Mouse (Mus musculus) megakaryocyte progenitor cell, adult 5-6 weeks (primary cell): ENCODE results near the gene Otub2. TPM values are rescaled to one million over a fixed set of nuclear protein-coding genes. Genes with fewer than 3 reads are reported as not detected.

Experiments
- ATAC-seq: replicated peaks from 2 replicates; pipeline ENCODE4 v1.8.0; 2016; ENCODE audit warnings: mild to moderate bottlenecking, moderate TSS enrichment, inconsistent platforms; ENCODE audit not compliant: poor library complexity
- total RNA-seq, 2 experiments: library from RNA; stranded (forward) in 1 of 2; stranded (reverse) in 1 of 2; fragments of 157-497, 149-512 nt in 1 of 2; fragments of 200-1000 nt in 1 of 2; gene quantifications; 2 replicates each; pipeline versions ENCODE4 v1.2.3 to v1.2.4; 2015 to 2017

The Otub2 gene
- total RNA-seq, 2 experiments from 2014 or later, result 0.54 to 3.0 TPM

GRCm38 (mm10) chr12:103370861-103371260 is 17.6 kb upstream of the Otub2 start:
- no peak for ATAC-seq

GRCm38 (mm10) chr12:103371711-103372110 is 16.8 kb upstream of the Otub2 start:
- ATAC-seq, result peak; percentile 61

GRCm38 (mm10) chr12:103373530-103374236 is 14.8 kb upstream of the Otub2 start:
- ATAC-seq, result peak; percentile 67

DNA sequence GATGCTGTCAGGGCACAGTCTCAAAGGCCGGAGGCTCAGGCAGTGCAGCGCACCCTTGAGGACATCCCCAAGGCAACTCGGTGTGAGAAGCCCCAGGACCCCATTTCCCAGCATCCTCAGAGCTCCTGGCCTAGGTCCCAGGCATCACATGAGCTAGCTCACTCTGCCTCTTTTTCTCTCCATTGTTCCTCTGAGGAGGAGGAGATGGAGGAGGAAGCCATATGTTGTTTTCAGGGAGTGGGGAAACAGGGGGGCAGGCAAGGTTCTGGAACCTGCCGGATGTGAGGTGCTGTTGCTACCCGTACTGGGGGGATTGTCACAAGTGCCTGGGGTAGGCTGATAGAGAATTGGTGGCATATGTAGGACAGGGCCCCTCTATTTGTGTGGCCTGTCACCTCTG is 12.4 kb upstream of the Otub2 start:
- no peak for ATAC-seq

DNA sequence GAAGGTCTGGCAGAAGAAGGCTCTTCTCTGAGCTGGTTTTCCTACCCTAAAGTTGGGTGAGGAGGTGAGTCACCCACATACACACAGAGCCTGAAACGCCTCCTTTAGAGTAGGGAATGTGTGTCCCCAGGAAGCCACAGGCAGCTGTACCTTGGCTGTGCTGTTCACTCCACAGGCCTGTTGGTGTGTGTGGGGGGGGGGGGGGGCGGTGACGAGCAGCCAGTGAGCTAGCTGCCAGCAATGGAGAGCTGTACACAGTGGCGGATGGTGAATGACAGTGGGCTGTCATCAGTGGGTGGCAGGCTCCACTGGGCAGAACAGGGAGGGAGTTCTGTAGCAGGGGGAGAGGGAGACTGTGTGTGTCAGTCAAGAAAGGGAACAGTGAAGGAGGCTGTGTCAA is 11.7 kb upstream of the Otub2 start:
- ATAC-seq, result no peak

DNA sequence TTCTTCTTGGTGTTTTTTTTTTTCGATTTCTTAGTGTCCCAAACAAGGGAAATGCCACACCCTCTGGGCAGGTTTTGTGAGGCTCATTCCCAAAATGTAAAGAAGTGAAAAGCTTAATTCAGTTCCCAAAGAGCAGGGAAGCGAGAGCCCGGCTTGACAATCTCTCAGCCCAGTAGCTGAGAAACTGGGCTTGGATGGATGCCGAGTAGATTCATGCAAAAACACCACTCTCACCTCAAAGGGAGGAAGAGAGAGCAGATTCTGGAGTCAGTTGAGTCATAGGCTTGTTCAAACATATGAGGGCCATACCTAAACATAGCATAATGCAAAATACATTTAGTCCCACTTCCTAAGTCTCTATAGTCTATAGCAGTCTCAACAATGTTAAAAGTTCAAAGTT is 8.3 kb upstream of the Otub2 start:
- ATAC-seq, result no peak

DNA sequence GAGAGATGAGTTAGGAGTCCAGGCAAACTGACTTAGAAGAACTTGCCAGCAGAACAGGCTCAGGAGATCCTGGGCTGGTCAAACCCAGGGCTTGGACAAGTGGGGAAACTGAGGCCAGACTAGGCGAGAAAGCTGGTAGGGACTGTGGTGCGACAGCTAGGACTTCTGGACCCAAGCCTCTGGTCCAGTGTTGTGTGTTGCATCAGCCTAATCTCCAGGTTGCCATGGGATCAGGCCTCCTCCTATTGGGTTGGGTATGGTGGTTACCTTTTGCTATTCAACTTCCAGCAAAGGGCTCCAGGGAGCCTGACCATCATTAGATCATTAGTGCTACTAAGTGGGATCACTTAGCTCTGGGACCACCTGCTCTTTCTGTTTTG is 856 bp downstream of the Otub2 start:
- ATAC-seq, result no peak

GRCm38 (mm10) chr12:103389982-103390381 is 1.5 kb downstream of the Otub2 start:
- ATAC-seq, result no peak

DNA sequence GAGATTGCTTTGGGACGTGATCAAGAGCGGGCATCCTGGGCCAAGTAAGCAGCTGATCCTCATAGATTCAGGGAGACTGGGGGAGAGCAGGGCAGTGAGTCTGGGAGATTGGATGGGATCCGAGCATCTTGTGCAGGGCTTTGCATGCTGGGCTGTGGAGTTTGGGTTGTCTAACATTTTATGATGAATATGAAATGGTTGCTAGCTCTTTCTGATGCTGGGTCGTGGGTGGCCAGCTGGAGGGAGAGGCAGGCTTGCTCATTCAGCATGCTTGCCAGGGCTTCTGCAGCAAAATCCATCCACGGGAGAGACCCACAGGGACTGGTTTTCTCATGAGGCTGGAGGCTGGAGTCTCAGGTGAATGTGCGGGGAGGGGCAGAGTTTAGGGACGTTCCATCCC is 2.6 kb downstream of the Otub2 start:
- no peak for ATAC-seq

GRCm38 (mm10) chr12:103393528-103393927 is 5.0 kb downstream of the Otub2 start:
- ATAC-seq, result peak; percentile 76

DNA sequence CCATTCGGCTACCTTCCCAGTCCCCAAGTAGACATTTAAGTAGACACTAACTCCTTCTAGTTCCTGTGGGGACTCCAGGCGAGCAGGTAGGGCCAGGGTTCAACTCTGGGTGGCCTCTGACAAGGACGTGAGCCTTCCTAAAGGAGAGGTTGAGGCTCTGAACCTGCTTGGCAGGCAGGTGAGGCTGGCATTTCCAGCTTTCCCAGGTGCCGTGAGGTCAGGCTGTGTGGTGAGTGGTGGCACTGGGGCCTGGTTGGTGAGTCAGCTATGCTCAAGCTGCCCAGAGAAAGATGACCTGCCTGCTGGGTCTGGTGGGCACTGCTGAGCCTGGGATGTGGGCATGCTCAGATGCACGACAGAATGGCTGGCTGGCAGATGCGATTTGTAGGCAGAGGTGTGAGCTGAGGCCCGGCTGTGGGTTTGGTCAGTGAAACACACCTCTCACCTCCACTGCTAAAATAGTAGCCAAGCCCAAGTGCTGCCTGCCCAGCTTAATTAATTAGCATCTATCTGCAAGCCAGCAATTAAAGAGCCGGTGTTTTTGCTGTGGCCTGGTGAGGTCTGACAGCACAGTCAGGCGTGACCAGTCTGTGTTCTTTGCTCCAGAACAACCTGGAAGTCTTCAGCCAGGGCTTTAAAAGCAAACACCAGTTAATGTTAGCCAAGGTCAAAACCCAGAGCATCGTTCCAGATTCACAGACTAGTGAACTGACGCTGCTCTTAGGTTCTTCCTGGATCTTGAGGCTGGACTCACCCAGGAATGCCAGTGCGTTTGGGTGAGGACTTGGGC is 7.2 kb downstream of the Otub2 start:
- no peak for ATAC-seq

DNA sequence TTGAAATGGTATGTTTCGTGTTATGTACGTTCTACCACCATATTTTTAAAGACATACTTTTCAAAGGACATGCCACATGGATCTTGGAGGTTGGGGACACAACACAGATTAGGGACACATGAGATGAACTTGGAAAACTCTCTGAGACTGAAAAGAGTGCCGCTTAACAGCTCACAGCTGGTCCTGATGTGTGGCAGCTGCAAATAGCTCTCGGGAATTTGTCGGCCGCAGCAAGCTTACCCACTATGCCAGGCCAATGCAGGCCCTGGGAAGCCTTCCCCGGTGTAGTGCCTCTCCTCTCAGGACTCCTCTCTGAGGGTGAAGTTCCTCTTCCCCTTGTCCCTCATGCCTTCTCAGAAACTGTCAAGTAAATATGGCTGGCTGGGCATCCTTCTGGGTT is 8.3 kb downstream of the Otub2 start:
- no peak for ATAC-seq

DNA sequence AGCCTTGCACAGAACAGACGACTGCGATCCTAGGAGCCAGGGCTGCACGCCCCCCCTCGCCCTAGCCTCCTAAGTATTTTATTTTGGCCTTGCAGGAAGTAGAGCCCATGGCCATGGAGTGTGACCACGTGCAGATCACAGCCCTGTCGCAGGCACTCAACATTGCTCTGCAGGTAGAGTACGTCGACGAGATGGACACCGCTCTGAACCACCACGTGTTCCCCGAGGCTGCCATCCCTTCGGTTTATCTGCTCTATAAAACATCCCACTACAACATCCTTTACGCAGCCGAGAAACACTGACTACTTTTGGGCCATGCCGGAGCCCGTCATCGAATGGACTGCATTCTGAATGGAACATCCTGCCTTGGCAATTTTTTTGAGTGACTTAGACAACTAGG is 15.6 kb downstream of the Otub2 start:
- ATAC-seq, result no peak

GRCm38 (mm10) chr12:103407720-103408119 is 19.2 kb downstream of the Otub2 start, which contains the start of gene 9330161L09Rik:
Gene 9330161L09Rik, minus strand, starts transcription at chr12:103407820.
- ATAC-seq, result no peak

DNA sequence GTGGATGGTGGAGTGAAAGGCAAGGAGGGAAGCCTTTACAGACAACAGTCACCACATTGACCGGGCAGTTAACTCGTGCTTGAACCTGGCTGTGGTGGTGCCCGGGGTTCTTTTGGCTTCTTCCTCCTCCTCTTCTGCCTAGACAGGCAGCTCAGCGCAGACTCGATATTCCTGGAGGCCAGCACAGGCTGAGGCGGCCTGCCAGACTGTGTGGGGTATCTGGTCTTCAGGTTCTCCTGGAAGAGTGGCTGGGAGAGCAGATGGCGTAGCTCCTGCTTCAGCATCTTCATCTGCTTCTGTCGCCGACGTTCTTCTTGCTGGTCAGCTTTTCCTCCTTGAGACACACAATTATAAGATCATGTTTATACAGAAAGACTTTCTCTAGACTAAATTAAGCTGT is 19.7 kb downstream of the Otub2 start:
- ATAC-seq, result no peak

DNA sequence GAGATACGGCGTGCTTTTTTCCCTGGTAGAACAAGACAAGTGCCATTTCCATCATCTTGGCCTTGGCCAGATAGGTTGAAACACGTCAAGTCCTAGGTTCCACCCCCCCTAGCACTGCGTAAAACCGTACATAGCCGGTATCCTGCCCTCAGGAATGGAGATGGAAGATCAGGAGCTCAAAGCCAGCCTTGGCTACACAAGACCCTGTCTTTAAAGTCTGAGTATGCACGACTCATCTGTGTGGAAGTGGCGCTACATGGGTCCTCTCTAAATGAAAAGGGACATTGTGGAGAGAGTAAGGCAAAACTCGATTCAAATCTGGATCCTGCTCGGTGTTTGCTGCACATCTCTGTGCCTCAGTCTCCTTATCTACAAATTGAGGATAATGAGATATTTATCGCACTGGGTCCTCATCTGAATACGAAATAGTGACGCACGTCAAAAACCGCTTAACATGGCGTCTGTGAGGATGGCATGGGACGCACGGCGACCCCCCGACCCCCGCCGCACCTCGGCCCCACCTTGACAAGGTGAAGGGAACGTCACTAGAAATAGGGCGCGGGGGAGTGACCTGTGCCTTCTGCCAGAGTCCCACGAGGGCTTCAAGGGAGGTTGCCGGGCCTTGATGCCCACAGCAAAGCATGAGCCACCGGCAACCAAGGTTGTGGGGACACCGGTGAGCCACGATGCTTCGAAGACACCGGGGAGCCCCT is 36.7 kb downstream of the Otub2 start:
- no peak; the same call in 1 of the 2 replicates for ATAC-seq

DNA sequence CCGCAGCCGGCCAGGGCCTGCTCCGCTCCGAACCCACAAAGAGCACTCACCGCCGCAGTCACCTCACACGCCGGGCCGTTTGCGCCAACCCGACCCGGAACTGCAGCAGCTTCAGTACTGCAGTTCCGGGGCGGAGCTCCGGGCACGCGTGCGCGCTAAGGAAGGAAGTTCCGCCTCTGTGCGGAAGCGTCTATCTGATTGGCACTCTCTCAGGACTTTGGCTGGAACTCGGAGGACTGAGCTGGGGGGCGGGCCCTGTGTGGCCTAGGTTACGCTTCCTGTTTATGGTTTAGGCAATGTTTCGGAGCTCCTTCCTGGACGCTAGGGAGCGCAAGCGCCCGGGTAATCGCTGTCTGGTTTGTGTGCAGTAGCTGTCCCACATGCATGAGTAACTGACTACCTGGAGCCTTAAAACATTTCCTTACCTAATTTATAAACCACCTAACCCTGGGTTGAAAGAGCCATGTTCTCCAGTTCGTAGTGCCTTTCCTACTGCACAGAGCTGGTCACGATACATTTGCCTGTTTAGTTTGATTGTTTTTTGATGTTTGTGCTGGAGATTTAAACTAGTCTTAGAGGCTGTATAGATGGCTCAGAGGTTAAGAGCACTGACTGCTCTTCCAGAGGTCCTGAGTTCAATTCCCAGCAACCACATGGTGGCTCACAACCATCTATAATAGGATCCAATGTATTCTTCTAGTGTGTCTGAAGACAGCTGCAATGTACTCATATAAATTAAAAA is 37.4 kb downstream of the Otub2 start, which contains the start of gene Ddx24:
Ddx24 (minus strand) TSS at position 102 of the 742 bp plus-strand sequence.
- ATAC-seq, result peak; percentile 97

- no peak for ATAC-seq
Observed at GRCm38 (mm10) chr12:103426710-103427109, 38.2 kb downstream of the Otub2 start.

GRCm38 (mm10) chr12:103433430-103433829 is 44.9 kb downstream of the Otub2 start:
- ATAC-seq, result no peak

DNA sequence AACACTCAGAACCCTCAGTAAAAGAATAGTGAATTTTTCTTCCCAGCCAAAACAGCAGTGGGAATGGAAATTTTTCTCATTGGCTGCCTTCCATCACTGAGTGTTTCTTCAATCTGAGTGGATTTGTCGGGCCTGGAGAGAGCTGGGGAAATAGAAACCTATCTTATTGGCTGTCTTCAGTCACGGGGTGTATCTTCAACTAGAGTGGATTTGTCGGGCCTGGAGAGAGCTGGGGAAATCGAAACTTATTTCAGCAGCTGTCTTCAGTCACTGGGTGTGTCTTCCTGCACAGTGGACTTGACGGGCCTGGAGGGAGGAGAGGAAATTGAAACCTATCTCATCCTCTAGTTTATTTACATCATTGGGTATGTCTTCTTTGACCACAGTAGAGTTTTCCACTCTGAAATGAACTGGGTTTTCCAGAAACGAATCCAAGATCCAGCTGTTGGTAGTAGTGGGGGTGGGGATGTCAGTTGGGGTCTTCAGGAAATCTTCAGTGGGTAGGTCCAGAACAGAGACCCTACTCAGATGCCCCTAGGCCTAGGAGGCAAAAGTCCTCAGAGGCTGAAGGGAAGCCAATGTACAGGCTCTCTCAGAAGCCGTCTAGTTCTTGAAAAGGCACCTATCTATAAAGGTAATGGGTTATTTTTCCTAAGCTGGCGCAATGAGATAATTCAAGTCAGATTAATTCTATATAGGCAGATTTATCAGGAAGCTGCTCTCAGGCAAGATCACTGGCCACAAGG is 45.7 kb downstream of the Otub2 start, which contains the start of gene Ifi27:
Ifi27 (plus strand) TSS at position 226 of the 746 bp plus-strand sequence.
- peak; percentile 96 for ATAC-seq
